Mouse (Mus musculus): ENCODE results near the gene Tenm1. TPM values are rescaled to one million over a fixed set of nuclear protein-coding genes. Genes with fewer than 3 reads are reported as not detected.

Gene Tenm1
- total RNA-seq, 2 experiments from 2014 or later, result 0.54 to 0.99 TPM

Other genes with a start within 250 kb of the Tenm1 start
- not detected for gene Tex13c1, start 162.0 kb upstream of the Tenm1 start, total RNA-seq (2021)

Measured in adrenal gland, adult 18-20 months (tissue).